Mouse (Mus musculus) splenic B cell, adult 2 months (primary cell): ENCODE results near the gene 9130213A22Rik.

Experiments
- DNase-seq: peaks from one replicate; pipeline ENCODE4 v3.0.0-alpha.2; 2011; ENCODE audit warnings: low read depth, low spot score
- H3K27me3 ChIP-seq: 2 replicates; pipeline ENCODE4 v1.6.1; 2012; ENCODE audit warnings: mild to moderate bottlenecking, low read length, moderate library complexity, mixed read lengths; ENCODE audit not compliant: control insufficient read depth, poor library complexity, insufficient read depth, severe bottlenecking
- H3K36me3 ChIP-seq: 2 replicates; pipeline ENCODE4 v1.6.1; 2012; ENCODE audit warnings: mild to moderate bottlenecking, low read length, moderate library complexity, mixed read lengths; ENCODE audit not compliant: control insufficient read depth, poor library complexity, insufficient read depth, severe bottlenecking

9130213A22Rik gene

DNA sequence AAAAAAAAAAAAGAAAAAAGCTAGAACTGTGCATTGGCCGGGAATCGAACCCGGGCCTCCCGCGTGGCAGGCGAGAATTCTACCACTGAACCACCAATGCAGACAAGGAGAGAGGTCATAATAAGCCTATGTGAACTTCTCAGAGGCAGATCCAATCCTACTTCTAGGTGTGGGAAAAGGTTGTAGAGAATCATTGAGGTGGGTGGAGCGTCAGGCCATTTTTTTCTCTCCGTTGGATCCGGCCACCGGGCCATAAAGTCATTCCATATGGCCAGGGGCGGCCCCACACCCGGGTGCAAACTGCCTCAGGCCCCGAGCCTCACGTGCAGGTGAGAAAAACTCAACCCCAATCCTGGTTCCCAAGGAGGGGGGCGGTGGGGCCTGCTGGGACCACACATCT is 3.6 kb downstream of the 9130213A22Rik start:
- peak; percentile 92 for DNase-seq
- Histone ChIP-seq H3K36me3 (no peaks in the 10 kb centered on the region), H3K27me3 (no peaks in the 10 kb centered on the region)

DNA sequence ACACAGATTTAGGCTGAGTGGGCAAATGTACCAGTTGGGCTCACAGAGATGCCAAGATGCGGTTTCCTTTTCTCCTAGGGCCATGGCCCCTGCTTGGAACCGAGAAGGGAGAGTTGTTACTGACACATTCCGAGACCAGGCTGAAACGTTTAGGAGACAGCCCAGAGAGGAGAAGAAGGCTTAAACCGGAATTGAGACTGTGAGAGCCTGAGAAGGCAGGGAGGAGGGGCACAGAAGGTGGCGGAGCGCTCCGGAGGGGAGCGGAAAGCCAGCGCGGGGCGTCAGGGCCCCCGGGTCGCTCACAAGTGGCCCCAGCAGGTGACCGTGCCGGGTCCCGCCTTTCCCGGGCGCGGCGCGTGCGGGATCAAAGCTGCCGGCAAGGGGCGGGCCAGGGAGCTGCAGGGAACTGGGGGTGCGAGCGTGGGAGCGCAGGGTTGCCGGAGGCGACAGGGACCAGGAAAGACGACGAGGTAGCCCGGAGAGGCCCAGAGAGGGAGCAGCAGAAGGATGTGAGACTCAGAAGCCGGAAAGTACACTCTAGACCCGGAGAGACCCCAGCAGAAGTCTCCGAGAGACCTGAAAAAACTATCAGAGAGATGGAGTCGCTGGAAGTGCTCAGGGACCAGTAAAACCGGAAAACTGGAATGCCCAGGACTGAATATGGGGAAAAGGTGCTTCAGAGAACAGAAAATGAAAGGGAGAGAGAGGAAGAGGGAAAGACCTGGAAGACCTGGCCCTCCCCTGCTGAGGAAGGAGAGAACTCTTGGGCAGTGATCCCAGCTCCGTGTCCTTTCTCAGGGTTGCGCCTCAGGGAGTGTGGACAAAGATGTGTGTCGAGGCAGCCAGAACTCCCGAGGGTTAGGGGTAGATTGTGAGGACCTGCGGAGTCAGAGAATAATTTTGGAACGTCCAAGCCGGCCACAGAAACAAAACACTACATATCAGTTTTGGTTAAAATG is 4.4 kb downstream of the 9130213A22Rik start:
- H3K36me3 ChIP-seq, result no peaks in the 10 kb centered on the region
- peak; percentile 74 for DNase-seq
- no peaks in the 10 kb centered on the region for H3K27me3 ChIP-seq

DNA sequence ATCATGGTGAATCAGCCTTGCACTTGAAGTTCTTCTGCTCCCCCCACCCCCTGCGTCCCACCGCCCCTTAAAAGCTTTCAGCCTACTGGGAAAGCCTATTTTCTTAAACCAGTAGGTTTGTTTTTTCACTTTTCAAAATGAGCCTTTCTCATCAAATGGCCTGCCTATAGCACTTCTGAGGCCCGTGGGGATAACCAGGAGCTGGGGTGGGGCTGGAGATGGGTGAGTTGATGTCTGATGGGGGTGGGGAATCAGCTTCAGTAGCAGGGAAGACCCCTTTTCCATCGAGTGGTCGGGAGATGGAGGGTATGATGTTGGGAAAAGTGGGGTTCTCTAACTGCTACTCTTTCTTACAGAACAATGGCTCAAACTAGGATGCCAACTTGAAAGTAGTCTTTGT is 5.5 kb downstream of the 9130213A22Rik start:
- H3K27me3 ChIP-seq, result no peaks in the 10 kb centered on the region
- no peak for DNase-seq
- no peaks in the 10 kb centered on the region for H3K36me3 ChIP-seq

DNA sequence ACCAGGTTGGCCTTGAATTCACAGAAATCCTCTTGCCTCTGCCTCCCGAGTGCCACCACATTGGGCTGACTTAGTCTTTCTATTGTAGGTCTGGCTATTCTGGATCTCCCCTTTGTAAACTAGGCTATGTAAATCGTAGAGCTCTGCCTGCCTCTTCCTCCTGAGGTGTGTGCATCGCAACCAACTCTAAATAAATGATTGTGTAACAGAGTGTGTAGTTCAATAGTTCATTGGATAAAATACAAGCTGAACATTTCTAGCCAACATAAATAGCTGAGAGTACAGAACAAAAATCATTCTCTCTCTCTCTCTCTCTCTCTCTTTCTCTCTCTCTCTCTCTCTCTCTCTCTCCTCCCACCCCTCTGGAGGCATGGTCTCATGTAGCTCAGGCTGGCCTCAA is 7.8 kb downstream of the 9130213A22Rik start:
- peaks cover under 1% of the 10 kb centered on the region; the same call in 1 of the 2 replicates for H3K36me3 ChIP-seq
- no peaks in the 10 kb centered on the region for H3K27me3 ChIP-seq
- DNase-seq, result no peak

DNA sequence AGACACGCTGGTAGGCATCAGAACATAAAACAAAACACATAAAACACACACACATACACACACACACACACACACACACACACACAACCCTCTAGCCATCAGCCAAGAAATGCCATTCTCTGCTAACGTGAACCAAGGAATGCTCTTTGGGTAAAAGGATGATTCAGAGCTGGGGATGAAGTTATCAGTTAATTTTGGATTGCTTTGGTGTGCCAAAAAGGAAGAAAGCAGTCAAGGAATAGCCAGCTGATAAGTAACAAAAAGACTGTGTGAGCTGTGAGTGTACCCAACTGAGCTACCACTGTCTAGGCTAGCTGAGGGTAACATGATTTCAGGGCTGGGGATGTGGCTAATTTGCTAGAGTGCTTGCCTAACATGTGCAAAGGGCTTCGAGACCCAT is 8.4 kb downstream of the 9130213A22Rik start:
- DNase-seq, result no peak
- H3K27me3 ChIP-seq, result no peaks in the 10 kb centered on the region
- H3K36me3 ChIP-seq, result peaks cover 6% of the 10 kb centered on the region; the same call in 1 of the 2 replicates

DNA sequence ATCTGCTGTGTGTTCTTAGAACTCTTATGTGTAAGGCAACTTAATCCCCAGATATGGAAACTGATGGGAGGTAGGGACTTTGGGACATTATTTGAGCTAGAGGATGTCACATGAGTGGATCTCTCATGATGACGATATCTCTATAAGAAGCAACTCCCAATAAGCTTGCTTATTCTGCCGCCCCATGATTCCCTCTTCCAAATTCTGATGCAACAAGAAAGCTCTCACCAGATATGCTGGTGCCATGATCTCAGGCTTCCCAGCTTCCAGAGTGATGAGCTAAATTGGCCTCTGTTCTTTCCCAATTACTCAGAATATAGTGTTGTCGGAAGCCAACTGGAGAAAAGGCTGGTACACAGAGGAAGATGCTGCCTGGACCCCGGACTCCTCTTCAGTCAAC is 10.5 kb downstream of the 9130213A22Rik start:
- H3K27me3 ChIP-seq, result no peaks in the 10 kb centered on the region
- peak; percentile 12 for DNase-seq
- peaks cover 11% of the 10 kb centered on the region for H3K36me3 ChIP-seq

DNA sequence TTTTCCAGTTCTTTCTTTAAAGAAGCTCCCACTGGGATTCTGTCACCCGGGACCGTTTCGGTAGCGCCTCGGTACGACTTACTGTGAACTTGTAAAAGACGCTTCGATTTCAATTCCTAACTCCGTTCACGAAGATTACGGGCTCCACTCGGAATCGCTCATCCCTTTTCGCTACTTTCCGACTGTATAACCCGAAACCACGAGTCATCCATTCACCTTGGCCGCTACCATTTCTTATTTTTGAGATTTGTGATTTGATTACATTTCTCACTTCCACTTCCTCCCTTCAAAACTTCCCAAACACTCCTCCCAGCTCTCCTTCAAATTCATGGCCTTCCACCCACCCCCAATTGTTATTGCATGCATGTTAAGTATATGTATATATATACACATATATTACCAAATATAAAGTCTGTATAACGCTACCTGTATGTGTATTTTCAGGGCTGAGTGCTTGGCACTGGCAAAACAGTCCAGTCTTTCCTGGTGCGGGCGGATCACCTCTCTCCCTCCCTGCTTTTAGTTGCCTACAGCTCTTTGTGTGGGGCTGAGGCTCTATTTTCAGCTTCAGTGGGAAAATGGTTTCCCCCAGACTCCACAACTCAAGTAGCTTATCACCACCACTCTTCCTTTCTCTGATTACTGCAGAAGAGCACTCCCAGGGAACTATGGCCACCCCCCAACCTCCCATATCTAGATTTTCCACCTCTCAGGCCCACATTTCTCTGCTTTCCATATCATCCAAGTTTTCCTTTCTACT is 11.2 kb downstream of the 9130213A22Rik start:
- H3K27me3 ChIP-seq, result no peaks in the 10 kb centered on the region
- peaks cover 15% of the 10 kb centered on the region for H3K36me3 ChIP-seq
- peak; percentile 13 for DNase-seq

DNA sequence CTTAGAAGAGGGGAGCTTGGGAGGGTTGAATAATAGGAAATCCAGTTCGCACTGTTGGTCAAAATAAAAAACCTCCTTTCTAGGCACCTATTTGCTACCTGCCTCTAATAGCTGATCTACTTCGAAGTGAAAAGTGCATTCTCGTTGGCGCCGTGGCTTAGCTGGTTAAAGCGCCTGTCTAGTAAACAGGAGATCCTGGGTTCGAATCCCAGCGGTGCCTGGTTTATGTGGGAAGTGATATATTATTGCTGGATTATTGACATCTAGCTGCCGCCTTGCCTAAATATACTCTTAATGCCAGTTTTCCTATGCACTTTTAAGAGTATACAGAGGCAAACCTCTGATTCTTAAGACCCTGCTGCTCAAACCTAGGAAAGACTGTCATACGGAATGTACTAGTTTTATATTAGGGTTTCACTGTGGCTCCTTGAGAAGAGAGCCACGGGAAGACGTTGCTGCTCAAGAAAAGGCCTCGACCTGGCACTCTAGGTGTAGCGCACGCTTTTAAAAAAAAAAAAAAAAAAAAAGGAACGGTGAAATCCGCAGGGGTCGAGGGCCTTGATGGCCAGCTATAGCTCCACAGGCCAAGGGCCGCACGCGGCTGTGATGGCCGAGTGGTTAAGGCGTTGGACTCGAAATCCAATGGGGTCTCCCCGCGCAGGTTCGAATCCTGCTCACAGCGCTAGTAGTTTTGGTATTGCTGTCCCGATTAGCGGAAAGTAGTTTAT is 11.9 kb downstream of the 9130213A22Rik start:
- peaks cover 16% of the 10 kb centered on the region for H3K36me3 ChIP-seq
- H3K27me3 ChIP-seq, result no peaks in the 10 kb centered on the region
- peak; percentile 92 for DNase-seq

DNA sequence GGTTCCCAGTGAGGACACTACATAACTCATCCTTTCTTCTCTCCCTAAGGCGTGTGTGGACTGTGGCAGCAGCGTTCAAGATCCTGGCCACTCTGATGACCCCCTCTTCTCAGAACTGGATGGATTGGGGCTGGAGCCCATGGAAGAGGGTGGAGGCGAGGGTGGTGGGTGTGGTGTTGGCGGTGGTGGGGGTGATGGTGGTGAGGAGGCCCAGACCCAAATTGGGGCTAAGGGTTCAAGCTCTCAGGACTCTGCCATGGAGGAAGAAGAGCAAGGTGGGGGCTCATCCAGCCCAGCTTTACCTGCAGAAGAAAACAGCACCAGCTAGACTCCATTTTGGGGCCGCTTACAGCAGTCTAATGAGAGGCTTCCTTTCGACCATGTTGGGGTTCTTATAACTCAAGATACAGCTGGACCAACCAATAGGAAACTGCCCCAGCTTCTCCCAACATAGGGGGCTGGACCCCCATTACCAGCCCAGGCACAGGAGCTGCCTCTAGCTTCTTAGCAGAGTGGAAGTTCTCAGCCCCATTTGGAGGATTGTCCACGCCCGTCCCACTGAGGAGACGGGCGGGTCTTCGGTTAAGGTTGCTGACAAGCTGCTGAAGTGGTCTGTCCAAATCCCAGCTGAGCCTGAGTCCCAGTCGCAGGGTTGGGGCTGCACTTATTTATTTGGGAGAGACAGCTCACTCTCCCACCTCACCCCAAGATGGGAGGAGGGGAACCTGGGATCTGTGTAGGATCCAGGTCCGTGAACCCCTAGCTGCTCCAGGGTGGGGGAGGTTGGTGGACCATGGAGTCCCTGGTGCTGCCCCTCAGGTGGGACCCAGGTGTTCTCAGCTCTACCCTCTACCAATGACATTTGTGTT is 13.1 kb downstream of the 9130213A22Rik start:
- H3K27me3 ChIP-seq, result no peaks in the 10 kb centered on the region
- DNase-seq, result peak; percentile 22
- peaks cover 23% of the 10 kb centered on the region for H3K36me3 ChIP-seq

DNA sequence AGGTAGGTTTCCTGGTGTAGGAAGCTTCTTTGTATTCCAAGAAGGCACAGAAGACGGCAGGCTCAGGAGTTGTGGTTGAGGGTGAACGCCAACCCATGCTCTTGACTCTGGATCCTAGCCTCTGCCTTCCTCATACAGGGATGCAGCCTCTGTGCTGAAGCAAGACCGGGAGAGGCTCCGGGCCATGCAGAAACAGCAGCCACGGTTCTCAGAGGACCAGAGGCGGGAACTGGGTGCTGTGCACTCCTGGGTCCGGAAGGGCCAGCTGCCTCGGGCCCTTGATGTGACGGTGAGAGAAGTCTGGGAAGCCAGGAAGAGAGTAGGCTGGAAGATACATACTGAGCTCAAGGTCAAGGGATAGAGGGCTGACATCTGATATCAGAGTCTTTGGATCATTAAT is 14.2 kb downstream of the 9130213A22Rik start:
- Histone ChIP-seq H3K36me3 (peaks cover 28% of the 10 kb centered on the region), H3K27me3 (no peaks in the 10 kb centered on the region)
- DNase-seq, result no peak

DNA sequence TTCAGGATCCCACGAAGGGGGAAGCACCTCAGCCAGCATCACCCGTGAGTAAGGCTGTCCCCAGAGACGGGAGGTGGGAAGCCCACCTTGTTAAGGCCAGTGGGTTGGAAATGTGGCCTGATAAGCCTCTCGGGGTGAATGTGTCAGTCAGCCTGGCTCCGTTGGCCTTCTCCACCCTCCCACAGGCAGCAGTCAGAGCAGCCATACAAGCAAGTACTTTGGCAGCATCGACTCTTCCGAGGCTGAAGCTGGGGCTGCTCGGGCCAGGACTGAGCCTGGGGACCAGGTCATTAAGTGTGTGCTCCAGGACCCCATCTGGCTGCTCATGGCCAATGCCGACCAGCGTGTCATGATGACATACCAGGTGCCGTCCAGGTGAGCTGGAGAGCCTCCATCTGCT is 14.7 kb downstream of the 9130213A22Rik start:
- DNase-seq, result no peak
- H3K27me3 ChIP-seq, result no peaks in the 10 kb centered on the region
- H3K36me3 ChIP-seq, result peaks cover 34% of the 10 kb centered on the region

DNA sequence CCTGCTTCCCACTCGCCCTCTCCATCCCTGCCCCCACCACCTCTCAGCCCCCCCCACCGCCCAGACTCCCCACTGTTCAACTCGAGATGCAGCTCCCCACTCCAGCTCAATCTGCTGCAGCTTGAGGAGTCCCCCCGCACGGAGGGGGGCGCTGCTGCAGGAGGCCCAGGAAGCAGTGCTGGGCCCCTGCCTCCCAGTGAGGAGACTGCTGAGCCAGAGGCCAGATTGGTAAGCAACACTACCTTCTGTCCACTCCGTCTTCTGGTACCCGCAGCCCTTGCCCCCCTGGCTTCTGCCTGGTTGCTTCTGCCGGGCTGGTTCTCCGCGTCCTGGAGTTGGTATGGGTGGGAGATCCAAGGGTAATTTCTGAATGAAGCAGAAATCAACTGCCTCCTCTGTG is 15.5 kb downstream of the 9130213A22Rik start:
- Histone ChIP-seq H3K36me3 (peaks cover 41% of the 10 kb centered on the region), H3K27me3 (no peaks in the 10 kb centered on the region)
- peak; percentile 24 for DNase-seq

DNA sequence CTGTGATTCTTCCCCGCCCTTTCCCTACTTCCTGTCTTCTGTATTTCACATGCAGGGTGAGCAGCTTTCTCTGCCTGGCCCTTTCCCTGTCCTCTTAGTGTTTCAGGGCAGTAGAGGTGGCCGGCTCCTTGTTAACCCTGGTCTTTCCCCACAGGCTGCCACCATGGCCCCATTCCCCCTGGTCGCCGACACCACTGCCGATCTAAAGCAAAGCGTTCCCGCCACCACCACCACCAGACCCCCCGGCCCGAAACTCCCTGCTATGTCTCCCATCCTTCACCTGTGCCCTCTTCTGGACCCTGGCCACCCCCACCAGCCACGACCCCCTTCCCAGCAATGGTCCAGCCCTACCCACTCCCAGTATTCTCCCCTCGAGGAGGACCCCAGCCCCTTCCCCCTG is 16.1 kb downstream of the 9130213A22Rik start:
- no peaks in the 10 kb centered on the region for H3K27me3 ChIP-seq
- DNase-seq, result no peak

DNA sequence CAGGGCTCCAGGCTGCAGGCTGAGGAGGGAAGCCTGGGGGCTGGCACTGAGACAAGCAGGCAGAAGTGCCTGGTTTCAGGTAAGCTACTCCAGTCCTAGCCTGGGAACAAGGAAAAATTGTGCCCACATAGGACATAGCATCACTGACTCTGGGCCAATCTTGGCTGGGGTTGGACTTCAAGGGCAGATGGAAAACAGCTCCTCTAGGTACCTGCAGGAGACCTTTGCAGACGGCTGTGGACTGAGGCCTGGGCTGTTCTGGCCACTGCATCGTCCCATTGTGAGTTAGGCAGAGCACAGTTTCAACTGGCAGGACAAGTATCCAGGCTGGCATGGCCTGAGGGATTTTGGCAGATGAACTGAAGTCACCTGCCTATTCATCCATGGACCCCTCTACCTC is 16.6 kb downstream of the 9130213A22Rik start:
- no peaks in the 10 kb centered on the region for H3K27me3 ChIP-seq
- H3K36me3 ChIP-seq, result peaks cover 51% of the 10 kb centered on the region
- peak; percentile 18 for DNase-seq

More for the DNA sequence above, 16.1 kb downstream of the 9130213A22Rik start:
- peaks cover 46% of the 10 kb centered on the region for H3K36me3 ChIP-seq
